Mouse (Mus musculus) hindbrain, embryonic 16.5 days (tissue): ENCODE results near the gene Cars2. TPM values are rescaled to one million over a fixed set of nuclear protein-coding genes. Genes with fewer than 3 reads are reported as not detected.
"Not testable (repeated sequence)": the region's sequence is repeated elsewhere in the genome, so short reads cannot be mapped to it uniquely, and the experiment has no call there.

ENCODE experiments used
- ATAC-seq: fragments of 200-750 bp; cut with Nextera tagmentation; 2 replicates; pipeline ENCODE4 v1.8.0; 2017; ENCODE audit warnings: moderate TSS enrichment, moderate library complexity
- H3K27ac ChIP-seq: fragments of 300-500 bp; sonication (generic); 2 replicates; pipeline ENCODE4 v1.5.1; 2014; ENCODE audit warnings: low read depth, mild to moderate bottlenecking, control low read depth, low read length, moderate library complexity
- H3K27me3 ChIP-seq: fragments of 300-500 bp; sonication (generic); replicated peaks from 2 replicates; pipeline ENCODE4 v1.6.1; 2014; ENCODE audit warnings: low read length; ENCODE audit not compliant: control insufficient read depth, insufficient read depth
- H3K36me3 ChIP-seq: fragments of 300-500 bp; sonication (generic); 2 replicates; pipeline ENCODE4 v1.6.1; 2014; ENCODE audit warnings: mild to moderate bottlenecking, low read length, moderate library complexity, mixed read lengths; ENCODE audit not compliant: control insufficient read depth, insufficient read depth
- H3K4me1 ChIP-seq: fragments of 300-500 bp; sonication (generic); 2 replicates; pipeline ENCODE4 v1.6.1; 2014; ENCODE audit warnings: low read depth, low read length; ENCODE audit not compliant: control insufficient read depth, insufficient read depth
- H3K4me2 ChIP-seq: fragments of 300-500 bp; sonication (generic); 2 replicates; pipeline ENCODE4 v1.6.1; 2014; ENCODE audit warnings: mild to moderate bottlenecking, low read length, control low read depth, moderate library complexity
- H3K4me3 ChIP-seq: fragments of 300-500 bp; sonication (generic); 2 replicates; pipeline ENCODE4 v1.5.1; 2014; ENCODE audit warnings: mild to moderate bottlenecking, low read length, control low read depth, moderate library complexity
- H3K9ac ChIP-seq: fragments of 300-500 bp; sonication (generic); 2 replicates; pipeline ENCODE4 v1.6.1; 2014; ENCODE audit warnings: low read depth, mild to moderate bottlenecking, control low read depth, low read length, moderate library complexity
- H3K9me3 ChIP-seq: fragments of 300-500 bp; sonication (generic); 2 replicates; pipeline ENCODE4 v1.6.1; 2014; ENCODE audit warnings: mild to moderate bottlenecking, low read length, moderate library complexity; ENCODE audit not compliant: control insufficient read depth
- WGBS: fragments of 180-500 bp; shearing (Covaris S2); extraction: QIAGEN DNeasy Blood & Tissue Kit; methylation state at CpG from one replicate; pipeline ENCODE4 v1.1.7; 2014; 5-methylcytosine and 5-hydroxymethylcytosine counted together
- polyA plus RNA-seq: library from polyadenylated mRNA; unstranded; fragments of >200 nt; fragmentation: Nextera tagmentation; extraction: Ambion mirVana; gene quantifications from 2 replicates; pipeline ENCODE4 v1.2.1, GENCODE M21; 2015

Gene Cars2
- polyA plus RNA-seq, 1 experiment from 2014 or later = 25.2 TPM

- no peak overlapping the region for H3K4me3 ChIP-seq
- peaks cover 4% of the 10 kb centered on the region for H3K4me1 ChIP-seq
- no peaks in the 10 kb centered on the region for H3K27me3 ChIP-seq
- H3K9ac ChIP-seq = no peak overlapping the region
- WGBS = 86% methylated on average over 13 of the region's 13 CpGs
- no peak for ATAC-seq
- peaks cover 27% of the 10 kb centered on the region for H3K36me3 ChIP-seq
- H3K4me2 ChIP-seq = no peak overlapping the region
- H3K27ac ChIP-seq = no peak overlapping the region
- no peaks in the 10 kb centered on the region for H3K9me3 ChIP-seq
Measured at GRCm38 (mm10) chr8:11503476-11504232, 46.9 kb downstream of the Cars2 start.

GRCm38 (mm10) chr8:11498786-11499485 lies 51.6 kb downstream of the Cars2 start:
- 90% methylated on average over 4 of the region's 4 CpGs for WGBS
- H3K4me1 ChIP-seq = peaks cover 16% of the 10 kb centered on the region
- peaks cover 7% of the 10 kb centered on the region for H3K36me3 ChIP-seq
- ATAC-seq = no peak
- H3K4me2 ChIP-seq = peak overlapping the region; percentile 81; the same call in 1 of the 2 replicates
- H3K27ac ChIP-seq = no peak overlapping the region
- H3K27me3 ChIP-seq = peaks cover 5% of the 10 kb centered on the region
- no peak overlapping the region for H3K4me3 ChIP-seq
- H3K9ac ChIP-seq = no peak overlapping the region
- no peaks in the 10 kb centered on the region for H3K9me3 ChIP-seq

GRCm38 (mm10) chr8:11498281-11498680 lies 52.3 kb downstream of the Cars2 start:
- ATAC-seq = no peak

GRCm38 (mm10) chr8:11497017-11497990 lies 53.3 kb downstream of the Cars2 start, which contains the start of gene Naxd:
Gene Naxd, plus strand, starts transcription at chr8:11497506.
- Histone ChIP-seq H3K27ac (peak within 1 kb of the TSS; percentile 91), H3K4me2 (peak within 1 kb of the TSS; percentile 96), H3K27me3 (peaks cover 5% of the 10 kb centered on the region), H3K4me1 (peaks cover 16% of the 10 kb centered on the region), H3K36me3 (no peaks in the 10 kb centered on the region), H3K9ac (peak within 1 kb of the TSS; percentile 92), H3K9me3 (no peaks in the 10 kb centered on the region), H3K4me3 (peak within 1 kb of the TSS; percentile 93)
- ATAC-seq = peak; percentile 99
- 4% methylated on average over 59 of the region's 73 CpGs for WGBS

More at GRCm38 (mm10) chr8:11498281-11498680, 52.3 kb downstream of the Cars2 start:
- Histone ChIP-seq H3K4me2 (peak overlapping the region; percentile 81), H3K4me1 (peaks cover 16% of the 10 kb centered on the region), H3K9ac (no peak overlapping the region; the same call in 1 of the 2 replicates), H3K9me3 (no peaks in the 10 kb centered on the region), H3K36me3 (peaks cover under 1% of the 10 kb centered on the region), H3K27ac (no peak overlapping the region), H3K27me3 (peaks cover 5% of the 10 kb centered on the region), H3K4me3 (peak overlapping the region; percentile 93)
- WGBS = 75% methylated on average over 12 of the region's 12 CpGs

- not testable (repeated sequence) for H3K36me3 ChIP-seq, H3K27ac ChIP-seq, H3K4me2 ChIP-seq, H3K4me1 ChIP-seq, H3K9me3 ChIP-seq, H3K27me3 ChIP-seq, H3K4me3 ChIP-seq, ATAC-seq, H3K9ac ChIP-seq
- 89% methylated on average over 2 of the region's 2 CpGs for WGBS
Measured at GRCm38 (mm10) chr8:11492340-11492739, 58.2 kb downstream of the Cars2 start.

GRCm38 (mm10) chr8:11487229-11487628 lies 63.4 kb downstream of the Cars2 start:
- Histone ChIP-seq H3K9me3 (no peaks in the 10 kb centered on the region), H3K27ac (no peak overlapping the region), H3K4me3 (no peak overlapping the region), H3K9ac (no peak overlapping the region), H3K4me2 (no peak overlapping the region), H3K4me1 (no peaks in the 10 kb centered on the region), H3K36me3 (no peaks in the 10 kb centered on the region), H3K27me3 (peaks cover 4% of the 10 kb centered on the region; the same call in 1 of the 2 replicates)
- 82% methylated on average over 4 of the region's 4 CpGs for WGBS
- no peak for ATAC-seq

GRCm38 (mm10) chr8:11486142-11486541 lies 64.4 kb downstream of the Cars2 start:
- peaks cover 7% of the 10 kb centered on the region for H3K27me3 ChIP-seq
- H3K27ac ChIP-seq = no peak overlapping the region
- H3K4me2 ChIP-seq = no peak overlapping the region
- no peaks in the 10 kb centered on the region for H3K9me3 ChIP-seq
- no peaks in the 10 kb centered on the region for H3K4me1 ChIP-seq
- H3K4me3 ChIP-seq = no peak overlapping the region
- H3K36me3 ChIP-seq = no peaks in the 10 kb centered on the region
- no peak for ATAC-seq
- H3K9ac ChIP-seq = no peak overlapping the region
- 23% methylated on average over 7 of the region's 7 CpGs for WGBS

- H3K9ac ChIP-seq = no peak overlapping the region
- H3K27ac ChIP-seq = no peak overlapping the region
- 70% methylated on average over 3 of the region's 3 CpGs for whole genome bisulfite sequencing
Measured at GRCm38 (mm10) chr8:11482537-11482936, 68.0 kb downstream of the Cars2 start.

More at GRCm38 (mm10) chr8:11482537-11482936, 68.0 kb downstream of the Cars2 start:
- no peak for ATAC-seq
- Histone ChIP-seq H3K36me3 (no peaks in the 10 kb centered on the region), H3K9me3 (no peaks in the 10 kb centered on the region), H3K27me3 (peaks cover 27% of the 10 kb centered on the region), H3K4me1 (peaks cover 9% of the 10 kb centered on the region), H3K4me2 (no peak overlapping the region), H3K4me3 (no peak overlapping the region)
